Mouse (Mus musculus) MEL (cell line): Measurements from ENCODE around the gene Usp39. TPM values are rescaled to one million over a fixed set of nuclear protein-coding genes. Genes with fewer than 3 reads are reported as not detected.

Experiments
- DNase-seq: peaks from one replicate; pipeline ENCODE4 v3.0.0; 2011; ENCODE audit warnings: low read depth, low spot score
- H3K27ac ChIP-seq: 2 replicates; pipeline ENCODE4 v1.5.1; 2012; ENCODE audit warnings: low read depth, mild to moderate bottlenecking, control low read depth, low read length, moderate library complexity; ENCODE audit not compliant: control insufficient read depth
- H3K27me3 ChIP-seq, 2 experiments: fragments of 150-350 bp in 1 of 2; sonication (generic) in 1 of 2; 2 replicates each; pipeline ENCODE4 v1.6.1; 2012; ENCODE audit warnings: low read length in 2 of 2, mild to moderate bottlenecking in 2 of 2, improper control_type of control experiment in 1 of 2, moderate library complexity in 1 of 2; ENCODE audit not compliant: insufficient read depth in 2 of 2, control insufficient read depth in 1 of 2
- H3K36me3 ChIP-seq, 2 experiments: 2 replicates each; pipeline ENCODE4 v1.6.1; 2012 to 2014; ENCODE audit warnings: low read length in 2 of 2, improper control_type of control experiment in 1 of 2, inconsistent platforms in 1 of 2, mild to moderate bottlenecking in 1 of 2; ENCODE audit not compliant: insufficient read depth in 2 of 2, control insufficient read depth in 1 of 2
- H3K4me1 ChIP-seq, 2 experiments: fragments of 150-350 bp in 1 of 2; sonication (generic) in 1 of 2; 2 replicates each; pipeline ENCODE4 v1.6.1; 2012; ENCODE audit warnings: low read length in 2 of 2, improper control_type of control experiment in 1 of 2, mild to moderate bottlenecking in 1 of 2; ENCODE audit not compliant: insufficient read depth in 2 of 2, control insufficient read depth in 1 of 2
- H3K4me3 ChIP-seq, 2 experiments: fragments of 150-350 bp in 1 of 2; sonication (generic) in 1 of 2; 2 replicates each; pipeline ENCODE4 v1.5.1; 2012; ENCODE audit warnings: low read depth in 2 of 2, low read length in 2 of 2, mild to moderate bottlenecking in 2 of 2, moderate library complexity in 2 of 2, control low read depth in 1 of 2, improper control_type of control experiment in 1 of 2; ENCODE audit not compliant: control insufficient read depth in 1 of 2, insufficient read depth in 1 of 2
- H3K79me2 ChIP-seq: 2 replicates; pipeline ENCODE4 v1.6.1; 2012; ENCODE audit warnings: mild to moderate bottlenecking, low read length, moderate library complexity; ENCODE audit not compliant: control insufficient read depth, poor library complexity, insufficient read depth
- H3K9ac ChIP-seq: 2 replicates; pipeline ENCODE4 v1.6.1; 2012; ENCODE audit warnings: low read depth, mild to moderate bottlenecking, control low read depth, low read length, moderate library complexity; ENCODE audit not compliant: control insufficient read depth, poor library complexity, severe bottlenecking
- H3K9me3 ChIP-seq: fragments of 150-350 bp; sonication (generic); replicated peaks from 2 replicates; pipeline ENCODE4 v1.6.1; 2012; ENCODE audit warnings: mild to moderate bottlenecking, low read length, improper control_type of control experiment, moderate library complexity; ENCODE audit not compliant: insufficient read depth
- BHLHE40 ChIP-seq: IDR thresholded peaks from 2 replicates; pipeline ENCODE4 v1.6.1; 2012; ENCODE audit warnings: low read depth, mild to moderate bottlenecking, inconsistent platforms, low read length, improper control_type of control experiment, borderline replicate concordance
- CHD1 ChIP-seq: IDR thresholded peaks from 2 replicates; pipeline ENCODE4 v1.6.1; 2012; ENCODE audit warnings: low read depth, mild to moderate bottlenecking, inconsistent platforms, low read length, improper control_type of control experiment
- CHD2 ChIP-seq: IDR thresholded peaks from 2 replicates; pipeline ENCODE4 v1.6.1; 2011; ENCODE audit warnings: low read length, improper control_type of control experiment
- CTCF ChIP-seq, 3 experiments: IDR thresholded peaks in 2 of 3; conservative IDR thresholded peaks in 1 of 3; 2 replicates each; pipeline ENCODE4 v1.5.1; 2011 to 2012; ENCODE audit warnings: low read length in 3 of 3, low read depth in 2 of 3, mild to moderate bottlenecking in 2 of 3, improper control_type of control experiment in 1 of 3, inconsistent platforms in 1 of 3, mixed read lengths in 1 of 3, moderate library complexity in 1 of 3; ENCODE audit not compliant: control insufficient read depth in 1 of 3, insufficient read depth in 1 of 3, poor library complexity in 1 of 3, severe bottlenecking in 1 of 3
- ELF1 ChIP-seq: IDR thresholded peaks from 2 replicates; pipeline ENCODE4 v1.6.1; 2014; ENCODE audit warnings: low read depth, mild to moderate bottlenecking, inconsistent platforms, low read length, improper control_type of control experiment, moderate library complexity
- GABPA ChIP-seq: IDR thresholded peaks from 2 replicates; pipeline ENCODE4 v1.6.1; 2012; ENCODE audit warnings: low read depth, mild to moderate bottlenecking, inconsistent platforms, low read length, improper control_type of control experiment, moderate library complexity
- GATA1 ChIP-seq: IDR thresholded peaks from 2 replicates; pipeline ENCODE4 v1.6.1; 2011; ENCODE audit warnings: low read depth, low read length, improper control_type of control experiment
- JUND ChIP-seq: IDR thresholded peaks from 2 replicates; pipeline ENCODE4 v1.6.1; 2011; ENCODE audit warnings: low read depth, mild to moderate bottlenecking, improper control_type of control experiment, low read length
- MAFK ChIP-seq: IDR thresholded peaks from 2 replicates; pipeline ENCODE4 v1.6.1; 2011; ENCODE audit warnings: low read depth, mild to moderate bottlenecking, low read length, improper control_type of control experiment, borderline replicate concordance
- NELFE ChIP-seq: IDR thresholded peaks from 2 replicates; pipeline ENCODE4 v1.6.1; 2011; ENCODE audit warnings: low read depth, low read length, improper control_type of control experiment
- POLR2AphosphoS5 ChIP-seq: IDR thresholded peaks from 2 replicates; pipeline ENCODE4 v1.6.1; 2012; ENCODE audit warnings: low read depth, borderline replicate concordance, mild to moderate bottlenecking, inconsistent platforms, low read length, moderate library complexity, mixed read lengths
- SMC3 ChIP-seq: IDR thresholded peaks from 2 replicates; pipeline ENCODE4 v1.6.1; 2011; ENCODE audit warnings: low read depth, low read length, improper control_type of control experiment
- TBP ChIP-seq: IDR thresholded peaks from 2 replicates; pipeline ENCODE4 v1.8.0; 2011; ENCODE audit warnings: low read depth, low read length, improper control_type of control experiment
- UBTF ChIP-seq: IDR thresholded peaks from 2 replicates; pipeline ENCODE4 v1.6.1; 2012; ENCODE audit warnings: low read depth, mild to moderate bottlenecking, inconsistent platforms, low read length, improper control_type of control experiment, moderate library complexity, borderline replicate concordance; ENCODE audit not compliant: insufficient read depth
- USF1 ChIP-seq: IDR thresholded peaks from 2 replicates; pipeline ENCODE4 v1.6.1; 2014; ENCODE audit warnings: low read depth, mild to moderate bottlenecking, inconsistent platforms, low read length, improper control_type of control experiment, moderate library complexity
- ZMIZ1 ChIP-seq: IDR thresholded peaks from 2 replicates; pipeline ENCODE4 v1.6.1; 2012; ENCODE audit warnings: low read depth, mild to moderate bottlenecking, inconsistent platforms, low read length, improper control_type of control experiment, moderate library complexity
- ZNF384 ChIP-seq: IDR thresholded peaks from 2 replicates; pipeline ENCODE4 v1.6.1; 2012; ENCODE audit warnings: low read depth, mild to moderate bottlenecking, inconsistent platforms, low read length, improper control_type of control experiment
- polyA plus RNA-seq, 2 experiments: library from polyadenylated mRNA; stranded (reverse) in 1 of 2; unstranded in 1 of 2; fragments of >175 nt in 1 of 2; fragments of >200 nt in 1 of 2; gene quantifications; 2 replicates each; pipeline versions ENCODE4 v1.2.1 to v1.2.4; 2012; ENCODE audit warnings: low replicate concordance in 2 of 2, low read depth in 1 of 2; ENCODE audit not compliant: insufficient read length in 2 of 2, insufficient read depth in 1 of 2, missing spikeins in 1 of 2
- total RNA-seq: library from RNA; depleted of rRNA; stranded (reverse); fragments of 300-350 nt; gene quantifications from 2 replicates; pipeline ENCODE4 v1.2.3, GENCODE M21; 2012

The Usp39 gene
- total and polyA plus RNA-seq, 3 experiments: 103 to 106 TPM; not detected in 1

GRCm38 (mm10) chr6:72389471-72389940 lies 44.5 kb upstream of the Usp39 start (continued):
- no peak for TF ChIP-seq MAFK
- peak; percentile 98; the same call in 1 of the 2 replicates for TF ChIP-seq UBTF
- TF ChIP-seq CHD2: no peak
- no peak for TF ChIP-seq BHLHE40
- TF ChIP-seq CHD1: no peak
- no peak for TF ChIP-seq JUND
- no peak for TF ChIP-seq GABPA
- TF ChIP-seq SMC3: no peak
- TF ChIP-seq ELF1: no peak
- TF ChIP-seq USF1: no peak
- no peak for TF ChIP-seq ZNF384
- TF ChIP-seq POLR2AphosphoS5: peak; percentile 49; the same call in 1 of the 2 replicates
- peak; percentile 97 for TF ChIP-seq TBP
- TF ChIP-seq NELFE: no peak
- TF ChIP-seq ZMIZ1: no peak
- peak; percentile 97 for TF ChIP-seq GATA1
- no peak for TF ChIP-seq CTCF (IDR thresholded peaks at IDR 0.05 in 2 of 3, conservative IDR thresholded peaks at IDR 0.05 in 1 of 3; ENCODE audit: control insufficient read depth in 1 of 3, insufficient read depth in 1 of 3, low read depth in 2 of 3, low read length in 3 of 3, poor library complexity in 1 of 3, severe bottlenecking in 1 of 3)

GRCm38 (mm10) chr6:72388791-72389329 lies 43.9 kb upstream of the Usp39 start:
- TF ChIP-seq NELFE (no peak), POLR2AphosphoS5 (peak; percentile 98; the same call in 1 of the 2 replicates)
- Histone ChIP-seq H3K27me3 (no peaks in the 10 kb centered on the region), H3K36me3 (peaks cover 2 to 57% of the 10 kb centered on the region in 2 experiments; a peak in 3 of 4 replicates), H3K27ac (peak overlapping the region; percentile 99), H3K4me3 (peak overlapping the region; percentile 2 to 51; a peak in 3 of 4 replicates), H3K9me3 (no peaks in the 10 kb centered on the region), H3K4me1 (peaks cover 0 to 54% of the 10 kb centered on the region in 2 experiments; a peak in 3 of 4 replicates), H3K79me2 (peaks cover 63% of the 10 kb centered on the region), H3K9ac (peak overlapping the region; percentile 84)
- DNase-seq: peak; percentile 75
